Mouse (Mus musculus) layer of hippocampus, postnatal 36 days (tissue): ENCODE data around the gene Lrrc58. TPM values are rescaled to one million over a fixed set of nuclear protein-coding genes. Genes with fewer than 3 reads are reported as not detected.

Experiments used
- DNase-seq, 2 experiments: peaks; one replicate each; pipeline ENCODE4 v3.0.0; 2022
- total RNA-seq, 2 experiments: library from RNA; stranded (reverse); gene quantifications; 2 replicates each; pipeline ENCODE4 v1.2.3; 2021

Gene Lrrc58
- total RNA-seq, 2 experiments from 2014 or later, result 101 to 108 TPM

GRCm38 (mm10) chr16:37869470-37870231 is 1.5 kb downstream of the Lrrc58 start:
- no peak for DNase-seq

DNA sequence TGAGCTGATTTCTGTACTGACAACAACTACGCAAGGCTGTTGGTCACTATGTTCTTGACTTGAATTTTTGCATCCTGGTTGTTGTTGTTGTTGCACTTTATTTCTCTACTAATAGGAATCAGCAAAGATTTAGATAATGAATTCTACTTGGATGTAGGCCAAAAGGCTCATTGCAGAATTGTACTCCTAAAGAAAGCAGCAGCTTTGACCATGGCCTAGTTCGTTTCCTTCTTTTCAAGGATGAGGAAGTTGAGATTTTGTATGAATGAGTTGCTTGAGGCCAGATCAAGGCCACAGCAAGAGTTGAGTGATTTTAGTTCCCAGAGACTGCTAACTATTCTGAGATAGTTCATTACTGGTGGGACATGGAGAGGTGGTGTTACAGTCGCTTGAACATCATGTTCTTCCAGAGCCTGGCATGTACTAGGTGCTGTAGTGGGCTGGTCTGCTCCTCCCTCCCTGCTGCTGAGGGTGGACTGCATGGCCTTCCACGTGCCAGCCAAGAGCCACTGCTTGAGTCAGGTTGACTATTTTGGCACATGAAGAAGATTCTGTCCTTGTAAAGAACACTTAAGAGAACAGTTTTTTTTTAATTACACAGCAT is 3.0 kb downstream of the Lrrc58 start:
- DNase-seq, result peak in 1 of 2 experiments; percentile 28

GRCm38 (mm10) chr16:37874501-37875235 is 6.5 kb downstream of the Lrrc58 start:
- DNase-seq, result no peak

DNA sequence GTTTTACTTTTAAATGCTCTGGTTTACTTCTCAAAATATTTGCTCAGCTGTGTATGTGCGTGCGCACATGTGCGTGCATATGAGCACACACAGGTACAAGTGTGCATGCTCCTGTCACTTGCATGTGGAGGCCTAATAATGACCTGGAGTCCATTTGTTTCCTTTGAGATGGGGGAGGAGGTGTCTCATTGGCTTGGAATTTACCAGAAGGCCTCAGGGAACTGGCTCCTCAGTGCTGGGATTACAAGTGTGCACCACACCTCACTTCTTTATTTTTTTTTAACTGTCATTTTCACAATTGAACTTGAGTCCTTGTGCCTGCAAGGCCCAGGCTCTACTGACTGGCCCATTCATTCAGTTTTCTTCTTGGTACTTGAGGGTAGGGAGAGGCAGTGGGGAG is 9.2 kb downstream of the Lrrc58 start:
- DNase-seq, result no peak

GRCm38 (mm10) chr16:37878951-37879505 is 10.8 kb downstream of the Lrrc58 start:
- no peak for DNase-seq

GRCm38 (mm10) chr16:37879750-37880419 is 11.7 kb downstream of the Lrrc58 start:
- no peak for DNase-seq

- no peak for DNase-seq
Observed at GRCm38 (mm10) chr16:37881168-37881567, 13.0 kb downstream of the Lrrc58 start.

- no peak for DNase-seq
Observed at GRCm38 (mm10) chr16:37888986-37889385, 20.8 kb downstream of the Lrrc58 start.

DNA sequence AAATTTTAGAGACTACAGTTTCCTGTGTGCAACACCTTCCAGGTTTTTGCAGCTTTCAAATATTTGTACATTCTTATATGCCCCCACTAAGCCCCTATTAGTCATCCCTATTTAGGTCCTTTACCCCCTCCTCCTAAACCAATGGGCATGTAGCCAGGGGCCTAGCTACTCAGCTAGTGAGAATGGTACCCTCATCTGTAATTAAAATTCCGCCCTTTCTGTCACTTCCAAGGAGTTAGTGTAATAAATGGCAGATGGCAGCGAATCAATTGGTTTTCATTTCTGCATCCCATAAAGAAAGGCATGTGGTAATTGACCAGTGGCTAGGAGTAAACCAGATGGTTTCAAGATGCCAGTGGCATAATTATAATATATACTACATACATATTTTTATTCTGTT is 24.5 kb downstream of the Lrrc58 start:
- DNase-seq, result no peak

DNA sequence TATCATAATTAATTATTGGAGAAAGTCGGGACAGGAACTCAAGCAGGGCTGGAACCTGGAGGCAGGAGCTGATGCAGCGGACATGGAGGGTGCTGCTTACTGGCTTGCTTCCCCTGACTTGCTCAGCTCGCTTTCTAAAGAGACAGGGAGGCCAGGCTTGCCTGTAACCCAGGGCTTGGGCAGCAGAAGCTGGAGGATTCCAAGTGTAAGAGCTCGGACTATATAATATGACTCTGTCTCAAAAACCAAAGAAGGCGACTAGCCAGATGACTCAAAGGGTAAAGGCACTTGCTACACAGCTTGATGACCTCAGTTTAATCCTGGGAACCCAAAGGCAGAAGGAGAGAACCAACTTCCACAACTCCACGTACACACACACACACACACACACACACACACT is 25.2 kb downstream of the Lrrc58 start:
- DNase-seq, result no peak

DNA sequence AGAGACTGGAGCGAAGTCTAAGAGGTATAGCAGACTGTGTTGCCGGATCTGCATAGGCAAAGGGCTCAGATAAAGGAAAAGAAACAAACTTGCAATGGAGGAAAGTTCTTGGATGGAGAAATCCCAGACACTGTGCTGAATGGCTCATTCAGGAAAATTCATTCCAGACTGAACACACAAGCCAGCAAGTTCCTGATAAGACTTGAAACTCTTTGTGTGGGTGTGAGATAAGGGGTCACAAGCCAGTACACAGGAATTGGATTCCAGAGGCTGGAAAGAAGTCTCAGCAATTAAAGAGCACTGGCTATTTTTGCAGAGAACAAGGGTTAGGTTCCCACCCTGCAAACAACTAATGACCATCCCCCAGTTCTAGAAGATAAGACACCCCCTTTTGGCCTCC is 25.8 kb downstream of the Lrrc58 start:
- DNase-seq, result no peak

DNA sequence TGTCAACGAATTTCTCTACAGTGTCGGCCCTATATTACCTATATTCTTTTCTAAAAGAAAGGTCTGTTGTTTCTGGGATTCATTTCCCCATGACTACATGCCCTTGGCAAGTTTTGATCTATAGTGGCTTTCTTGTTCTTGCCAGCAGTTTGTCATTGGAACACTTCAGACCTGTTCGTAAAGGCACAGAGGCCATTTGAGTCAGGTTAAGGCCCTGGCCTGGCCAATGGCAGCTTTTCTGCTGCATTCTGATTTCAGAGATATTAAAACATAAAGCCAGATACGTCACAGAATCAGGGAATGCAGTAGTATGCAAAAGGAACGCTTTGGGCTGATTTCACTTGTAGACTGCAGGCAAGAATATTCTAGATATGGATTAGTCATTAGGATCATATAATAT is 30.6 kb downstream of the Lrrc58 start:
- DNase-seq, result no peak

DNA sequence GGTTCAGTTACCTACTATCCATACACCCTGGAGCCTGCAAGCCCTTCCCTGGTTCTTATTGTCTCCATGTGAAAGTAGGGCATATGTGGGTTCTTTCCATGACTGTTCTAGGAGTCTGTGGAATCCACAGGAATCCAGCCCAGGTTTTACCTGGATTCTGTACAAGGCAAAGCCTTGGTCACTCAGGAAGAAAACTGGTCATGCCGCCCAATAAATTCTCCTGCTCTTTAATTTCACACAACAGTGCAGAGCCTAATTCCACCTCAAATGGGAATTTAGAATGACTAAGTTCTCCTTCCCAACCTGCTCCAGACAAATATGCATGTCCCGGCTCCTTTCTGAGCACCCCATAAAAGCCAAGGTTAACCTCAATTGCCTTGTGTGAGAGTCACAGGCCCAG is 31.2 kb downstream of the Lrrc58 start:
- DNase-seq, result no peak

DNA sequence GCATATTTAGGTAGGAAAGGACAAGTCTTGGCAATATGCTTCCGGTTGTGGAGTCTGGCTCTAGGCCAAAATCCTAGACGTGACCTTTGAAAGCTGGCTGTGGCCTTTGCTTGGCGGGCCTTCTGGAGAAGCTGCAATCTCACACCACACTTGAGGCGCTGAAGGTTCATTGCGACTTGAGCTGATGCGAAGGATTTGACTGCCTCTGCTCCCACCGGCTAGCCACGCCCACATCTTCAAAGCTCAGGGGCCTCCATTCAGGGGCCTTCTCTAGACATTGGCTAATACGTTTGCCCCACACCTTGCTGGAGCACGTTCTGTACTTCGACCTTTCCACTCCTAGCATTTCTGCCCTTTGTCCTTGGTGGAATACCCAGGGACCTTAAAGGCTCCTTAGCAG is 33.1 kb downstream of the Lrrc58 start:
- no peak for DNase-seq

DNA sequence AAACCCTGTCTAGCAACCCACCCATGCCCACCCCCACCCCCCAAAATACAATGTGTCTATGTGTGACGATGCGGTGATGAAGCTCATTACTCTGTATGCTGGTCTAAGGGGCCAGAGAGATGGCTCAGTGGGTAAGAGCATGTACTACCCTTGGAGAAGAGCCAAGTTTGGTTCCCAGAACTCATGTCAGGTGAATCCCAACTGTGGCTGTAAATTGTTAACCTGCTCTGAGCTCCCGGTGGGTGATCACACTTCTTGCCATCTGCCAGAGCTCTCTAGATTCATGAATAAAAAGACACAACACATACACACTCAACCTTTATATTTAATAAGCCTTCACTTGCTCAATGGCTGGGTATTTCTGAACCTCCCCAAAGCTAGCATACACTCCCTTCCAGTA is 38.3 kb downstream of the Lrrc58 start:
- DNase-seq, result no peak

DNA sequence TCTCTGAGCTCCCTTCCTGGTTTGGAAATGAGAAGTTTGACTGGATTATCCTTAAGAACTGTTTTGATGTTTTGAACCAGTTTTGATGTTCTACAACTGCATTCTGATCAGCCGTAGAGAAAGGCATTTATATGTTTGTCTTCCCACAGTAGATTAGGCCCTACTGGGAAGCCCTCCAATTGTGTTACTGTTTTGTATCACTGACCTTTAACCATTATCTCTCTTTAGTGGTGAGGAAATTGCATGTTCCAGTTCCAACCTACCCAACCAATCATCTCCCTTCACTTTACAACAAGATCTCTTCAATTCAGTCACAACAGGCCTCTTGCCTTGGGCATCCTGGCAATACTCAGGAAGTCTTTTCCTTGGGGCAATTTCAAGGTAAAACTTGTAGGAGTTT is 42.9 kb downstream of the Lrrc58 start:
- no peak for DNase-seq

- DNase-seq, result peak; percentile 30 to 34
Observed at GRCm38 (mm10) chr16:37916138-37916817, 48.1 kb downstream of the Lrrc58 start, which contains the start of gene Gpr156. TSS of gene Gpr156 (plus strand) at chr16:37916496.

- DNase-seq, result no peak
Observed at GRCm38 (mm10) chr16:37916818-37917201, 48.6 kb downstream of the Lrrc58 start.

DNA sequence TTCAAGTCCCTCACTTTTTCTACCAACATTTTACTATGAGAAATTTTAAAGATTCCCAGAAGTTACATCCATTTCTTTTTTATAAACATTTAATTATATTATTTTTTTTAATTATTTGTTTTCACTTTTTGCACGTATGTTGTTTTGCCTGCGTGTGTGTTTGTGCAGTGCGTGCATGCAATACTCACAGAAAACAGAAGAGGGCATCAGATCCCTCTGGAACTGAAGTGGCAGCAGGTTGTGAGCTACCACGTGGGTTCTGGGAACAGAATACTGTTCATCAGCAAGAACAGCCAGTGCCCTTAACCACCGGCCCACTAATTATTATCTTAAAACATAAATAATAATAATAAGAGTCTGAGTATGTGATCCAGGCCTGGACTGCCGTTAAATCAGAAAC is 50.8 kb downstream of the Lrrc58 start:
- DNase-seq, result no peak

DNA sequence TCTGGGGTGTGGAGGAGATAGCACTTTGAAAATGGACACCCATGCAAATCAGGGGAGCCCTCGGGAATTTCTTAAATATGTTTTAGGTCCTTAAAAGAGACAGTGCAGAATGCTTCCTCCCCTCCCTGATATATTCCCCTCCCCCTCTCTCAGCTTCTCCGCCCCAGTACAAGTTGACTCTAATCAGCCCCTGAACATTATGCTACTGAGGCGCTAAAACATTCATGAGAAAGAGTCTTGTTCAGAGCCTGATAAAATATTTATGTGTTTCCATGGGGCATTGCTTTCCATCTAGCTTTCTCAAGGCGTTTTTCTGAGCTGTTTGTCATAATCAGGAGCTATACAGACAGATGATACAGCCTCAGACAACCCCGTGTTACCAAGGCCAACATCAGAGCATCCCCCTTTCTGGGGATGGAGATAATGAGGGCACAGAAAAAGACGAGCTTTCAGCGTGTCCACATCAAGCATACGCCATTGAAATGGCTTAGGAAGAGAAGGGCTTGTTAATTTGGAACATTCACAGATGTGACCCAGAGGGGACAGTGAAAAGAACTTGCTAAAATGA is 52.7 kb downstream of the Lrrc58 start:
- no peak for DNase-seq

DNA sequence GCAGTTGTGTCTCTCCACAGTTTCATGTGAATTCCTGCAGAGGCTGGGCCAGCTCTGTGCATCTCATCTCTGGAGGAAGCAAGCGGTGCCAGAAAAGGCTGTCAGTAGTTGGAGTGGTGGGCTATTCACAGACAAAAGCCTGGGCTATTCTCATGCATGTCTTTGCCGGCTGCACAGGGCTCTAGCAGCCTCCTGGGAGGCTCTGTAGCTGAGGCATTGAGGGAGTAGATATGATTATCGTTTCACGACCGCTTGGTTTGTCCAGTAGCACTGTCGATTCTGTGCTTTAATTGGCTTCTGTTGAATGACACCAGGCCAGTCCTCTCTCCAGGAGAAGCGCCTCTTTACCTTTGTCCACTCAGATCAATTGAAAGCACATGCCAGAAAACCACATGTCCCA is 57.9 kb downstream of the Lrrc58 start:
- no peak for DNase-seq

DNA sequence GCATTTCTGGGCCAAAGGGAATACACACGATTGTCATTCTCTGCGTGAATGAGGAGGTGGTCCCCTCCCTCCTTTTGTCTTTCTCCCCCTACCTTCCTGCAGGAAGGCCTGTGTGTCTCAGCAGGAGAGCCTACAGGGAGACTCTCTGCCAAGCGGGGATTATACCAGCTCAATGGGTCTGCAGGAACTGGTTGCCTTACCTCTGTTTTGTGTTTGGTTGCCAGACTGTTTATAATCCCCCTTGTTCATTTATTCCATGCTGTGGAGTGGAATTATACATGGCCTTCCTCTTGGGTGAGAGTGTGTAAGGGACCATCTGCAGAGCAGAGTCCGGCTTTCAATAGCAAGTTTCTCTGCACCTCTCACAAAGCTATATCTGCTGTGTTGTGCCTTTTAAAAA is 58.9 kb downstream of the Lrrc58 start:
- no peak for DNase-seq
